Comparison of ENCODE assay signal across 13 mouse cellular contexts in the genomic region with DNA sequence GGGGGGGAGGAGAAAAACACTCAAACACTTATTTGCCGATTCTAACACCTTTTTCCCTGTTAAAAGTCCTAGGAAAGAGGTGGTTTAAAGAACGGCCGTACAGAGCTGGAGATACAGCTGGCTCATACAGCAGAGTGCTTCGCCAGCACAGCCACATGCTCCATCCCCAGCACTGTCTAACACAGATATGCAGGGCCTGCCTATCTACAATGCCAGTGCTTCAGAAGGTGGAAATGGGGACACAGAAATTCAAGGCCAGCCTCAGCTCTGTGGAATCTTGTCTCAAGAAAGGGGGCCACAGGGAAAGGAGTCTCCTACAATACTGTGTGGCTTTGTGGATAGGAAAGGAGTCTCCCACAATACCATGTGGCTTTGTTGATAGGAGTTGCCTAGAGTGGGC. TPM values are rescaled to one million over a fixed set of nuclear protein-coding genes. Genes with fewer than 3 reads are reported as not detected.
A peak's percentile ranks its signal among the peaks of the same experiment; 100 is the strongest.
DNase-seq lines count a peak whose midpoint lies in the region; ATAC-seq and TF ChIP-seq lines count a peak whose summit lies in the region.
"Had no signal": no experiment of that assay in that cellular context is flagged by ENCODE, and none has a peak within 500 bp of the region (broad histone marks: within the 10 kb centered on the region; RNA-seq: fewer than 3 reads in every experiment).

No protein-coding gene starts in this region.

- no peak for DNase-seq in heart, adult 2 months
- no peak for DNase-seq in heart, postnatal 4 days
- no peak for DNase-seq in left cerebral cortex, adult 2 months (ENCODE audit: extremely low spot score in 1 of 2, low spot score in 2 of 2)
- no peak for DNase-seq in left cerebral cortex, adult 9 months (ENCODE audit: low spot score in 2 of 2)
- DNase-seq in ovary, postnatal 14 days (ENCODE audit: low spot score): no peak
- DNase-seq: embryo, embryonic 11 days; lung, postnatal 4 days; right cerebral cortex, postnatal 25 days; thymus, postnatal 36 days had no signal

- no peak overlapping the region for H3K9ac ChIP-seq in heart, adult 2 months (ENCODE audit: low read depth, low read length)
- no peak overlapping the region for H3K9ac ChIP-seq in limb, embryonic 15.5 days
- no peak overlapping the region for H3K9ac ChIP-seq in stomach, embryonic 14.5 days (replicated peaks; ENCODE audit: low read depth, low read length)

- H3K4me3 ChIP-seq in heart, adult 2 months: no peak overlapping the region
- H3K4me3 ChIP-seq in left cerebral cortex, adult 2 months: no peak overlapping the region
- no peak overlapping the region for H3K4me3 ChIP-seq in limb, embryonic 15.5 days
- H3K4me3 ChIP-seq in stomach, embryonic 14.5 days (ENCODE audit: low read depth, low read length): no peak overlapping the region

- 0 out of 2 replicates have a peak, but pooled peaks have one; percentile 19 for TF ChIP-seq EP300 in heart, adult 2 months (IDR thresholded peaks at IDR 0.05; ENCODE audit: insufficient read depth, low read depth, low read length)

- intact Hi-C loops in heart, adult 2 months (cut with DNase I): no loop called here
- intact Hi-C loops in left cerebral cortex, adult 2 months (cut with DNase I): no loop called here

- no peak for ATAC-seq in limb, embryonic 15.5 days (ENCODE audit: insufficient number of reproducible peaks, low FRiP score, low TSS enrichment, low read depth)
- no peak for ATAC-seq in stomach, embryonic 14.5 days (ENCODE audit: insufficient number of reproducible peaks, insufficient read depth, low FRiP score, low read depth)
- ATAC-seq: activated CD4-positive, CD25-positive, alpha-beta regulatory T cell, adult 4 months had no signal

- H3K9me3 ChIP-seq in limb, embryonic 15.5 days: no peaks in the 10 kb centered on the region
- no peaks in the 10 kb centered on the region for H3K9me3 ChIP-seq in stomach, embryonic 14.5 days (ENCODE audit: control insufficient read depth, low read depth, low read length)

- 52% methylated on average over 4 of the region's 4 CpGs for WGBS in heart, adult 2 months
- 78% methylated on average over 4 of the region's 4 CpGs for WGBS in limb, embryonic 15.5 days
- 82% methylated on average over 4 of the region's 4 CpGs for WGBS in stomach, embryonic 14.5 days

- no peak for TF ChIP-seq CTCF in heart, adult 2 months (IDR thresholded peaks at IDR 0.05)
- TF ChIP-seq CTCF in left cerebral cortex, adult 2 months (IDR thresholded peaks at IDR 0.05): no peak

- H3K4me2 ChIP-seq in limb, embryonic 15.5 days: no peak overlapping the region
- H3K4me2 ChIP-seq in stomach, embryonic 14.5 days (replicated peaks; ENCODE audit: low read depth, low read length): no peak overlapping the region

- no peak for TF ChIP-seq POLR2A in heart, adult 2 months (IDR thresholded peaks at IDR 0.05; ENCODE audit: insufficient read depth, low read depth, low read length)

- H3K36me3 ChIP-seq in heart, adult 2 months (ENCODE audit: control insufficient read depth, insufficient read depth, low read length): peaks cover 16% of the 10 kb centered on the region
- peaks cover 67% of the 10 kb centered on the region for H3K36me3 ChIP-seq in limb, embryonic 15.5 days
- H3K36me3 ChIP-seq in stomach, embryonic 14.5 days (ENCODE audit: control insufficient read depth, insufficient read depth, low read length): peaks cover 26% of the 10 kb centered on the region

- peaks cover 22% of the 10 kb centered on the region for H3K4me1 ChIP-seq in heart, adult 2 months (ENCODE audit: control insufficient read depth, insufficient read depth, low read length)
- peaks cover 51% of the 10 kb centered on the region for H3K4me1 ChIP-seq in limb, embryonic 15.5 days
- H3K4me1 ChIP-seq in stomach, embryonic 14.5 days (ENCODE audit: control insufficient read depth, insufficient read depth, low read length): no peaks in the 10 kb centered on the region

- peak overlapping the region; percentile 70 for H3K27ac ChIP-seq in heart, adult 2 months
- peak overlapping the region; percentile 36 for H3K27ac ChIP-seq in left cerebral cortex, adult 2 months
- peak overlapping the region; percentile 74 for H3K27ac ChIP-seq in limb, embryonic 15.5 days
- peak overlapping the region; percentile 21; the same call in 1 of the 2 replicates for H3K27ac ChIP-seq in stomach, embryonic 14.5 days (ENCODE audit: low read length)

- no peaks in the 10 kb centered on the region for H3K79me2 ChIP-seq in heart, adult 2 months (replicated peaks; ENCODE audit: control insufficient read depth, insufficient read depth, low read length)

- H3K27me3 ChIP-seq in heart, adult 2 months (ENCODE audit: control insufficient read depth, insufficient read depth, low read length): no peaks in the 10 kb centered on the region
- no peaks in the 10 kb centered on the region for H3K27me3 ChIP-seq in limb, embryonic 15.5 days
- no peaks in the 10 kb centered on the region for H3K27me3 ChIP-seq in stomach, embryonic 14.5 days (ENCODE audit: control insufficient read depth, insufficient read depth, low read length)

RNA-seq across cellular contexts. Expression of gene Slc22a1, which starts 41.8 kb away (rescaled TPM):
- total RNA-seq in heart, adult 2 months (2021): 10 to 100 TPM in 1 of 2 experiments, 1 to 10 TPM in 1; 7.9 to 10.8 TPM
- polyA plus RNA-seq in heart, adult 2 months (2012; rRNA removed): 2.7 and 9.0 TPM in 2 replicates
- total RNA-seq in heart, postnatal 4 days (2021): 10 to 100 TPM; 10.3 to 13.9 TPM
- under 1 TPM; 0.61 to 0.96 TPM for total RNA-seq in left cerebral cortex, adult 2 months (2021)
- not detected in 2 replicates for polyA plus RNA-seq in limb, embryonic 15.5 days (2015; fragmentation: Nextera tagmentation; extraction: Ambion mirVana)
- polyA plus RNA-seq in stomach, embryonic 14.5 days (2014; fragmentation: Nextera tagmentation; extraction: Ambion mirVana): 0.90 TPM in 1 of 2 replicates, not detected in the other
- polyA plus RNA-seq: limb, embryonic 11.5 days had no signal

RNA-seq across cellular contexts. Expression of gene Igf2r, which starts 52.0 kb away (rescaled TPM):
- total RNA-seq in heart, adult 2 months (2021): 100 to 1,000 TPM in 1 of 2 experiments, 10 to 100 TPM in 1; 98.9 to 116 TPM
- 34.0 and 53.7 TPM in 2 replicates for polyA plus RNA-seq in heart, adult 2 months (2012; rRNA removed)
- 100 to 1,000 TPM; 318 TPM for total RNA-seq in heart, postnatal 4 days (2021)
- total RNA-seq in left cerebral cortex, adult 2 months (2021): 10 to 100 TPM; 29.1 to 29.3 TPM
- polyA plus RNA-seq in limb, embryonic 15.5 days (2015; fragmentation: Nextera tagmentation; extraction: Ambion mirVana): 45.0 TPM in 2 replicates
- polyA plus RNA-seq in stomach, embryonic 14.5 days (2014; fragmentation: Nextera tagmentation; extraction: Ambion mirVana): 46.0 and 51.7 TPM in 2 replicates

Comparison
In these comparisons a context has a peak if more than half of its experiments do, and no peak if none do; other contexts are left out.
1. H3K27ac ChIP-seq: peak in every context shown above with its lines; median percentile 74 in limb, embryonic 15.5 days; 70 in heart, adult 2 months; 36 in left cerebral cortex, adult 2 months; 21 in stomach, embryonic 14.5 days.
2. RNA of gene Slc22a1, which starts 41.8 kb away (total RNA-seq): 10.3 to 13.9 TPM in heart, postnatal 4 days and 7.9 to 10.8 TPM in heart, adult 2 months; 0.61 to 0.96 TPM in left cerebral cortex, adult 2 months; every median in the first group is over 4 times any median in the second.